Mouse (Mus musculus): ENCODE data around the gene Cyp2c39.
"Not testable (repeated sequence)": the region's sequence is repeated elsewhere in the genome, so short reads cannot be mapped to it uniquely, and the experiment has no call there.

Gene Cyp2c39

DNA sequence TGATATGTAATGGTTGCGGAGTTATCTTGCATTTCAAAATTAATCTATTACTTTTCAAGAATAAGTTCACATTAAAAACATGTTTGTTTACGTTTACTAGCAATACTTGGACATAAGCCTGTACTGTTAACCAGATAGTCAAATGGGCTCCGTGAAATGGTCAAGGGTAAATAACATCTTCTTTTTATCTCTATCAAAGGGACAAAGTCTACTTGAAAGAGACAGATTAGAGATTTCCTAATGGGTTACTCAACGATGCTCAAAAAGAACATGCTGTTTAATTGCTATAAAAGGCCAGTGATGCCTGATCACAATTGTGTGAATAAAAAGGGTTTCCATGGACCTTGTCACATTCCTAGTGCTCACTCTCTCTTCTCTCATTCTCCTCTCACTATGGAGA lies at the start of gene Cyp2c39:
TSS of gene Cyp2c39 (plus strand) at position 329 of the 400 bp plus-strand sequence.
- DNase-seq (ENCODE audit: extremely low read depth, insufficient read length, low spot score): no peak

- DNase-seq (ENCODE audit: extremely low read depth, insufficient read length, low spot score): no peak
These were observed 47.7 kb upstream of the Cyp2c39 start, which contains the start of gene Cyp2c38 for GRCm38 (mm10) chr19:39462941-39463340. Cyp2c38 (minus strand) TSS chr19:39463075.

- DNase-seq (ENCODE audit: extremely low read depth, insufficient read length, low spot score): no peak
These were observed 46.7 kb upstream of the Cyp2c39 start for GRCm38 (mm10) chr19:39463923-39464322.

- not testable (repeated sequence) for DNase-seq (ENCODE audit: extremely low read depth, insufficient read length, low spot score)
These were observed 26.7 kb upstream of the Cyp2c39 start for GRCm38 (mm10) chr19:39483961-39484360.

DNA sequence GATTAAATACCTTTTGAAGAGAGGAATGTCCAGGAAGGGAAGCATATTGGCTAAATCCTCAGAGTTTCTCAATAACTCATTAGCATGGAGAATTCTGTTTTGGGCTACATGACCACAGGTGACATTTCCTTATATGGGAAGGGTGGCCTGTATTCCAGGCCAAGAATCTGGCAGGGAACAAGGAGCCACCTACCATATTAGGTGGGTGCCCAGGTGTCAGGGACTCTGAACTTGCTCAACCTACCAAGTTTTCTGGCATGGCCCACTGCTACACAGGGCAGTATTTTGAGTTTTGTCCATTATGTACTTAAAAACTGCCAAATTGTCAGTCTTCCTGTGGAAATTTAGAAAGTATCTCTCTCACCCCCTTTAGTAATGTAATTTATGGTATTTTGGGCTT lies 4.3 kb upstream of the Cyp2c39 start:
- DNase-seq (ENCODE audit: extremely low read depth, insufficient read length, low spot score): no peak

GRCm38 (mm10) chr19:39509533-39509932 lies 1.1 kb upstream of the Cyp2c39 start:
- no peak for DNase-seq (ENCODE audit: extremely low read depth, insufficient read length, low spot score)

Data from 3134 (cell line).